Mouse (Mus musculus) midbrain, embryonic 13.5 days (tissue): Measurements from ENCODE around the gene Olfr68. TPM values are rescaled to one million over a fixed set of nuclear protein-coding genes. Genes with fewer than 3 reads are reported as not detected.
"Not testable (repeated sequence)": the region's sequence is repeated elsewhere in the genome, so short reads cannot be mapped to it uniquely, and the experiment has no call there.

Experiments
- ATAC-seq: fragments of 200-750 bp; cut with Nextera tagmentation; 2 replicates; pipeline ENCODE4 v1.8.0; 2017; ENCODE audit warnings: mild to moderate bottlenecking, moderate TSS enrichment, moderate library complexity
- H3K27ac ChIP-seq: fragments of 300-500 bp; sonication (generic); 2 replicates; pipeline ENCODE4 v1.5.1; 2015; ENCODE audit warnings: inconsistent platforms, mild to moderate bottlenecking, moderate library complexity
- H3K27me3 ChIP-seq: fragments of 300-500 bp; sonication (generic); 2 replicates; pipeline ENCODE4 v1.6.1; 2015; ENCODE audit warnings: mild to moderate bottlenecking, inconsistent platforms
- H3K36me3 ChIP-seq: fragments of 300-500 bp; sonication (generic); 2 replicates; pipeline ENCODE4 v1.6.1; 2015; ENCODE audit warnings: mild to moderate bottlenecking, inconsistent platforms
- H3K4me1 ChIP-seq: fragments of 300-500 bp; sonication (generic); replicated peaks from 2 replicates; pipeline ENCODE4 v1.6.1; 2015; ENCODE audit warnings: inconsistent platforms
- H3K4me2 ChIP-seq: fragments of 300-500 bp; sonication (generic); replicated peaks from 2 replicates; pipeline ENCODE4 v1.6.1; 2015; ENCODE audit warnings: moderate library complexity, mild to moderate bottlenecking, inconsistent platforms
- H3K4me3 ChIP-seq: fragments of 300-500 bp; sonication (generic); replicated peaks from 2 replicates; pipeline ENCODE4 v1.5.1; 2015; ENCODE audit warnings: mild to moderate bottlenecking, inconsistent platforms
- H3K9ac ChIP-seq: fragments of 300-500 bp; sonication (generic); replicated peaks from 2 replicates; pipeline ENCODE4 v1.6.1; 2015; ENCODE audit warnings: mild to moderate bottlenecking, inconsistent platforms
- H3K9me3 ChIP-seq: fragments of 300-500 bp; sonication (generic); 2 replicates; pipeline ENCODE4 v1.6.1; 2016; ENCODE audit warnings: mild to moderate bottlenecking, inconsistent platforms
- WGBS: fragments of 180-500 bp; shearing (Covaris S2); methylation state at CpG from one replicate; pipeline ENCODE4 v1.1.7; 2015; 5-methylcytosine and 5-hydroxymethylcytosine counted together
- polyA plus RNA-seq: library from polyadenylated mRNA; unstranded; fragments of >200 nt; fragmentation: Nextera tagmentation; extraction: Ambion mirVana; gene quantifications from 2 replicates; pipeline ENCODE4 v1.2.1, GENCODE M21; 2015

Olfr68 gene
- not detected in 2 replicates for polyA plus RNA-seq

DNA sequence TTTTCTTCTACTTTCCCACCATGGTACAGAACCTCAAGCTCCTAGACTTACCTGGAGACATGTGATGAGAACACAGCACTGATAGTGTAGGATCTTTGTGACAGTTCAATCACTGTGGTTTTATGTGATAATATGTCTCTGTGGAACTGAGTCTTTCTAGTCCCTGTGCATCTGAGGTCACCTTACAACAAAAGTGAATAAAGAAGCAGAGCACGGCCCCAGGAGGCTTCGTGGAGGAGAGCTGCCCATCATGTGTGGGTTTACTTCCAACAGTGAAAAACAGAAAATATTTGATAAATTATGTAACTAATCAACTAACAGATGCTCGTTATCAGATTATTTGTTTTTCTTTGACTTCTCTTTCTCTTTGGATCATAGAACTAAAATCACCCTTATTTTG, at the start of gene Olfr68:
Gene Olfr68, minus strand, starts transcription at position 101 of the 400 bp plus-strand sequence.
- Histone ChIP-seq H3K36me3 (no peaks in the 10 kb centered on the region), H3K9ac (no peak within 1 kb of the TSS), H3K27me3 (no peaks in the 10 kb centered on the region), H3K4me3 (no peak within 1 kb of the TSS), H3K27ac (no peak within 1 kb of the TSS), H3K4me2 (no peak within 1 kb of the TSS), H3K9me3 (no peaks in the 10 kb centered on the region), H3K4me1 (no peaks in the 10 kb centered on the region)
- 78% methylated on average over 3 of the region's 3 CpGs for WGBS
- no peak for ATAC-seq

DNA sequence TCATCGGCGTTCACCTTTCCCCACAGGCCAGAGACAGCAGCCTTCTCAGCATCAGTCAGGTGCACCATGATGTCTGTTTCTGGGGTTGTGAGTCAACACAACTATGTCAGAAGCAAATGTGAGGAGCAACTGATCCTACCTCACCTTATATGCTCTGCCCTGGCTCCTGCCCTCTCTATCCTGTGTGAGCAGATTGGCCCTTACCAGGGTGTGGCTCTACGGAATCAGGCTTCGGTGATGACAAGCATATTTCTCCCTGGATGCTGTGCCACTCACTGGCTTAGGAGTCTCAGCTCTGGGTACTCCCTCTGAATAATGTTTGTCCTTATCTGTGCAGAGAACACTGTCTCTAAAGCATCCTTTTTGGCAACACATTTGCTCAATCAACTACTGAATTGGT, 48.3 kb upstream of the Olfr68 start, which contains the start of gene Hbb-bs:
Gene Hbb-bs, minus strand, starts transcription at position 289 of the 400 bp plus-strand sequence.
- no peak within 1 kb of the TSS for H3K4me3 ChIP-seq
- H3K4me1 ChIP-seq: no peaks in the 10 kb centered on the region
- H3K4me2 ChIP-seq: no peak within 1 kb of the TSS
- no peaks in the 10 kb centered on the region for H3K27me3 ChIP-seq
- H3K27ac ChIP-seq: no peak within 1 kb of the TSS
- H3K9me3 ChIP-seq: no peaks in the 10 kb centered on the region
- H3K9ac ChIP-seq: no peak within 1 kb of the TSS
- no peak for ATAC-seq
- WGBS: 88% methylated on average over 4 of the region's 4 CpGs
- H3K36me3 ChIP-seq: no peaks in the 10 kb centered on the region

- not testable (repeated sequence) for H3K9ac ChIP-seq, H3K27me3 ChIP-seq, H3K4me3 ChIP-seq, H3K36me3 ChIP-seq, H3K4me2 ChIP-seq, H3K4me1 ChIP-seq, ATAC-seq, H3K27ac ChIP-seq, H3K9me3 ChIP-seq
- no CpG with 5 or more reads among the region's 2 CpGs for WGBS
These were observed 47.6 kb upstream of the Olfr68 start for GRCm38 (mm10) chr7:103827139-103827538.

DNA sequence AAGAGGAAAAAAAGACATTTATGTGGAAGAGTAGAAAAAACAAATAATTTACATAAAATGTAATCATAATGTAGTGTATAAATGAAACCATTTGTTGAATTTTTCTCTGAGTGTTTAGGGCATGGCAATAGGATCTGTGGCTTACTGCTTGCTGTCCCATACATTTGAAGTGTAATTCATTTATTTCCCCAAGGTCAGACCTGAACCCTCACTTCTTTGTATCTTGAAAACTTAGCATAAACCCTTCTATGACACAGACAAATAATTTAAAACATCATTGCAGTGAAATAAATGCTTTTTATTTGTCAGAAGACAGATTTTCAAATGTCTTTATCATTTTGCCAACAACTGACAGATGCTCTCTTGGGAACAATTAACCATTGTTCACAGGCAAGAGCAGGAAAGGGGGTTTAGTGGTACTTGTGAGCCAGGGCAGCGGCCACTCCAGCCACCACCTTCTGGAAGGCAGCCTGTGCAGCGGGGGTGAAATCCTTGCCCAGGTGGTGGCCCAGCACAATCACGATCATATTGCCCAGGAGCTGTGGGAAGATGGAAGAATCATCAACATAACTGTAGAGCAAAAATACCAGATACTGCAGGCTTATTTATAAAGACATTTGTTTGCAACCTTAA, 46.9 kb upstream of the Olfr68 start:
- Histone ChIP-seq H3K4me2 (no peak overlapping the region), H3K9ac (no peak overlapping the region), H3K4me1 (no peaks in the 10 kb centered on the region), H3K36me3 (no peaks in the 10 kb centered on the region), H3K4me3 (no peak overlapping the region), H3K27me3 (no peaks in the 10 kb centered on the region), H3K9me3 (no peaks in the 10 kb centered on the region), H3K27ac (no peak overlapping the region)
- ATAC-seq: no peak
- 54% methylated on average over 3 of the region's 3 CpGs for WGBS

GRCm38 (mm10) chr7:103825536-103826254, 46.2 kb upstream of the Olfr68 start:
- Histone ChIP-seq H3K27me3 (no peaks in the 10 kb centered on the region), H3K4me2 (no peak overlapping the region), H3K9me3 (no peaks in the 10 kb centered on the region), H3K4me1 (no peaks in the 10 kb centered on the region), H3K36me3 (no peaks in the 10 kb centered on the region), H3K27ac (no peak overlapping the region), H3K4me3 (no peak overlapping the region), H3K9ac (no peak overlapping the region)
- ATAC-seq: no peak
- WGBS: 93% methylated on average over 3 of the region's 3 CpGs

DNA sequence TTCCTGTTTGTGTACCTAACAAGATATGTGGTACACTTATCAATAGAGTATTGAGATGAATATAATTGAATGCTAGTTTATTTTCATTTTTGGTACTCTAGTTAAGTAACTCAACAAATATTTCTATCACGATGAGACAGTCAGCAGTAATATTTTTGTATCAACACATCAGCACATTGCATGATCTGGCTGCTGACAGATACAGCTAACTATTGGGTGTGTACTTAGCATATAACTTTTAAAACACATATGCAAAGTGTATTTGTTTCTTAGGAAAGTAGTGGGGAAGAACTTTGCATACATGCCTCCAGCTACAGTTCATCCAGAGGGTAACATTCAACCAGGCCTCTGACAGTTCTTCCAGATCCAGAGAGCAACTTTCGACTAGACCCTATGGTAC, 45.1 kb upstream of the Olfr68 start:
- no peaks in the 10 kb centered on the region for H3K36me3 ChIP-seq
- H3K4me2 ChIP-seq: no peak overlapping the region
- H3K27ac ChIP-seq: no peak overlapping the region
- H3K4me1 ChIP-seq: no peaks in the 10 kb centered on the region
- H3K9ac ChIP-seq: no peak overlapping the region
- H3K27me3 ChIP-seq: no peaks in the 10 kb centered on the region
- no peak for ATAC-seq
- WGBS: 91% methylated on average over 2 of the region's 2 CpGs
- no peaks in the 10 kb centered on the region for H3K9me3 ChIP-seq
- H3K4me3 ChIP-seq: no peak overlapping the region

DNA sequence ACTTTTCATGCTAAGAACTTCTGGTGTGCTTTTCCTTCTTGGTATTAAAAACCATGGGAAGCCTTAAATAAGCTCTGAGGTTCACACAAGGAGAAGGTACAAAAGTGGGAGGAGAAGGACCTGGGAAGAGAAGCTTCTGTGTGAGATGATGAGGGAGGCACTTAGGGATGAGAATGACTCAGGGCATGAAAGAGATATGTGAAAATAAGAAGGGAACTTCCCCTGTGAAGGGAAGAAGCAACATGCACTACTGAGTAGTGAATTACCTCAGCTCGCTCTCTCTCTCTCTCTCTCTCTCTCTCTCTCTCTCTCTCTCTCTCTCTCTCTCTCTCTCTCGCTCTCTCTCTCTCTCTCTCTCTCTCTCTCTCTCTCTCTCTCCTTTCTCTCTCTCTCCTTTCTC, 35.6 kb upstream of the Olfr68 start:
- not testable (repeated sequence) for H3K4me2 ChIP-seq, ATAC-seq, H3K4me1 ChIP-seq, H3K36me3 ChIP-seq, H3K4me3 ChIP-seq, H3K27me3 ChIP-seq, H3K9me3 ChIP-seq, H3K9ac ChIP-seq, H3K27ac ChIP-seq
- 78% methylated on average over 1 of the region's 2 CpGs for WGBS

DNA sequence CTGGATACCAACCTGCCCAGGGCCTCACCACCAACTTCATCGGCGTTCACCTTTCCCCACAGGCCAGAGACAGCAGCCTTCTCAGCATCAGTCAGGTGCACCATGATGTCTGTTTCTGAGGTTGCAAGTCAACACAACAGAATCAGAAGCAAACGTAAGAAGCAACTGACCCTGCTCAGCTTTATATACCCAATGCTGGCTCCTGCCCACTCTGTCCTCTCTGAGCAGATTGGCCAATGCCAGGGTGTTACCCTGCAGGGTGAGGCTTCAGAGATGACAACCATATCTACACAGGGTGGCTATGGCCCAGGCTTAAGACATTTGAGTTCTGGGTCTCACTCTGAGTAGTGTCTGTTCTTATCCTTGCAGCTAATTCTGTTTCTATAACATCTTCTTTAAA, 34.3 kb upstream of the Olfr68 start, which contains the start of gene Hbb-bt:
Gene Hbb-bt, minus strand, starts transcription at position 231 of the 400 bp plus-strand sequence.
- 88% methylated on average over 3 of the region's 3 CpGs for WGBS
- no peaks in the 10 kb centered on the region for H3K36me3 ChIP-seq
- H3K27ac ChIP-seq: no peak within 1 kb of the TSS

DNA sequence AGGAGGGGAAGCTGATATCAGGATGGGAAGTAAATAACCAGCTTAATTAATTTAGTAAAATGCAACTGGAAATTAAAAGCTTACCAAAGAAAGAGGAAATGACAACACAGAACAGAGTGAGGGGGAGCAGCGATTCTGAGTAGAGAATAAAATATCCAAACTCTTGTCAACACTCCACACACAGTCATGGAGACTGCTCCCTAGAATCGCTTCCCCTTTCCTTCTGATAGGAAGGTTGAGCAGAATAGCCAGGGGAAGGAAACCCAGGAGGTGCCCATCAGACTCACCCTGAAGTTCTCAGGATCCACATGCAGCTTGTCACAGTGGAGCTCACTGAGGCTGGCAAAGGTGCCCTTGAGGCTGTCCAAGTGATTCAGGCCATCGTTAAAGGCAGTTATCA, 33.7 kb upstream of the Olfr68 start:
- no CpG with 5 or more reads among the region's 3 CpGs for WGBS

More for the DNA sequence above, 34.3 kb upstream of the Olfr68 start, which contains the start of gene Hbb-bt:
- no peak for ATAC-seq
- H3K4me1 ChIP-seq: no peaks in the 10 kb centered on the region
- no peak within 1 kb of the TSS for H3K4me2 ChIP-seq
- H3K27me3 ChIP-seq: no peaks in the 10 kb centered on the region
- no peak within 1 kb of the TSS for H3K9ac ChIP-seq
- no peak within 1 kb of the TSS for H3K4me3 ChIP-seq
- no peaks in the 10 kb centered on the region for H3K9me3 ChIP-seq

DNA sequence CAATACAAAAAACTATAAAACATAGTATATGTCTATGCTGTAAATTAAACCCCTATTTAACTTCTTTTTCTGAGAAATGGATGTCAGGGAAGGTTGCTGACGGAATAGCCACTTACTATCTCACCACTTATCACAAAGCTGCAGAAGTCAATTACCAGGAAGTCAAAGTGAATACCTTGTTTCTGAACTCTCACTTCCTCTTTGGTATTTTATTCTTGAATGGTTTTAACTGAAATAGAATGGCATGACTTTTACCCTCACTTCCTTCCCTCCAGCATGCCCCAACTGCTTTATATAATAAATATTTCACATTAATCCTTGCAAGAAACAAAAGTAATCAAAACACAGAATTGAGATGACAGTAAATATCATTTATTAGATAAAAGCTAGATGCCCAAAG, 32.7 kb upstream of the Olfr68 start:
- ATAC-seq: no peak
- Histone ChIP-seq H3K27ac (no peak overlapping the region), H3K9ac (no peak overlapping the region), H3K4me2 (no peak overlapping the region), H3K9me3 (no peaks in the 10 kb centered on the region), H3K27me3 (no peaks in the 10 kb centered on the region), H3K4me3 (no peak overlapping the region), H3K4me1 (no peaks in the 10 kb centered on the region), H3K36me3 (no peaks in the 10 kb centered on the region)
- WGBS: 79% methylated on average over 1 of the region's 1 CpGs

More for the DNA sequence above, 33.7 kb upstream of the Olfr68 start:
- not testable (repeated sequence) for H3K4me2 ChIP-seq, H3K9ac ChIP-seq, H3K36me3 ChIP-seq, H3K9me3 ChIP-seq, H3K4me1 ChIP-seq, H3K27me3 ChIP-seq, H3K27ac ChIP-seq, ATAC-seq, H3K4me3 ChIP-seq

GRCm38 (mm10) chr7:103811223-103811845, 31.8 kb upstream of the Olfr68 start:
- 90% methylated on average over 1 of the region's 1 CpGs for WGBS
- H3K4me3 ChIP-seq: no peak overlapping the region
- H3K9ac ChIP-seq: no peak overlapping the region
- no peaks in the 10 kb centered on the region for H3K4me1 ChIP-seq
- H3K9me3 ChIP-seq: no peaks in the 10 kb centered on the region
- no peak for ATAC-seq
- no peaks in the 10 kb centered on the region for H3K36me3 ChIP-seq
- H3K27me3 ChIP-seq: no peaks in the 10 kb centered on the region
- H3K27ac ChIP-seq: no peak overlapping the region
- H3K4me2 ChIP-seq: no peak overlapping the region

DNA sequence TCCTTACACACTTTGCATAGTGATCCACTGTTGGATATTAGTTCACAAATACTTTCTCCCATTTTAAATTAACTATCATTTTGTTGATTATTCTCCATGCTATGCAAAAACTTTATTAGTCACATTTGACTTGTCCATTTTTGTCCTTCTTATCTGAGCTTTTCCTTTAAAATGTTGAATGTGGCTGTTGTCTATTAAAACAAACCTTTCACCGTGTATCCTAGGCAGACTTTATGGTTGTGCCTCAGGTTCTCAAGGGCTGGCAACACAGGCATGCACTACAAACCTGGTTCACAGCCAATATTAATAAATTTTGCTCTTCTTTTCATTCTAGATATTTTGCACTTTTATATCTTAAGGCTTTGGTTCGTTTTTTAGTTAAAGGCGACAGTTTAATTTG, 31.2 kb upstream of the Olfr68 start:
- no peaks in the 10 kb centered on the region for H3K36me3 ChIP-seq
- no peaks in the 10 kb centered on the region for H3K27me3 ChIP-seq
- no peak overlapping the region for H3K27ac ChIP-seq
- H3K9me3 ChIP-seq: no peaks in the 10 kb centered on the region
- H3K9ac ChIP-seq: no peak overlapping the region
- 84% methylated on average over 3 of the region's 3 CpGs for WGBS
- H3K4me1 ChIP-seq: no peaks in the 10 kb centered on the region
- no peak overlapping the region for H3K4me2 ChIP-seq
- no peak for ATAC-seq
- H3K4me3 ChIP-seq: no peak overlapping the region
